Mouse (Mus musculus) embryonic fibroblast, embryonic 13.5 days (primary cell): ENCODE measurements at regions not wholly inside any gene's neighbourhood (a gene's known extent, or its start where the extent isn't known, plus 50 kb on each side); places are given as distances from the start of the nearest gene placed in this dataset.

Experiments used
- CTCF ChIP-seq: IDR thresholded peaks from 2 replicates; pipeline ENCODE4 v1.5.1; 2011; ENCODE audit warnings: mild to moderate bottlenecking, control low read depth, low read length, moderate library complexity, borderline replicate concordance; ENCODE audit not compliant: insufficient read depth
- POLR2A ChIP-seq: IDR thresholded peaks from 2 replicates; pipeline ENCODE4 v1.6.1; 2011; ENCODE audit warnings: low read depth, mild to moderate bottlenecking, control low read depth, low read length, moderate library complexity

DNA sequence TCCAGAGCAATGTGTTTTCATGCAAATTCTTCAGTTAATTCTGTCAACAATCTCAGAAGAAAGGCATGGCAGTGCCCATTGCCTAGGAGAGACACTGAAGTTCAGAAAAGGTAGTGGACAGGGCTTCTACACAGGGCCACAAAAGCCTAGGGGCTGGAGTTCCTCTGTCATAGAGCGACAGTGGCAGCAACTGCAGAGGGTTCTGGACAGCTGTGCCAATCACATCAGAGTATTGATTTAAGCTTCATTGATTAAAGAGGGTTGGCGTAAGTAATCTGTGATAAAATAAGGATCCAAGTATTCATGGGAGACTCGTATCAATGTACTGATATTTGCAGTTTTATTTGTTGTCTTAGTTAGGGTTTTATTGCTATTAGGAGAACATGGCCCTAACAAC is 143.5 kb upstream of the P2ry1 start:
- TF ChIP-seq POLR2A (no peak), CTCF (no peak)
